Comparison of ENCODE assay signal across 10 mouse cellular contexts in genomic region chr2:73056090-73056956, GRCm38 (mm10).
DNase-seq lines count a peak whose midpoint lies in the region; ATAC-seq lines count a peak whose summit lies in the region.
"Had no signal": no experiment of that assay in that cellular context is flagged by ENCODE, and none has a peak within 500 bp of the region (broad histone marks: within the 10 kb centered on the region; RNA-seq: fewer than 3 reads in every experiment).

No protein-coding gene starts in this region.

- H3K27me3 ChIP-seq in intestine, embryonic 15.5 days (replicated peaks) = no peaks in the 10 kb centered on the region
- H3K27me3 ChIP-seq: heart, embryonic 15.5 days had no signal

- ATAC-seq in intestine, embryonic 15.5 days = peak; percentile 88

- 69% methylated on average over 17 of the region's 17 CpGs for WGBS in intestine, embryonic 15.5 days

- peak overlapping the region; percentile 35 for H3K4me2 ChIP-seq in intestine, embryonic 15.5 days (replicated peaks)
- H3K4me2 ChIP-seq: heart, embryonic 15.5 days had no signal

- H3K36me3 ChIP-seq in intestine, embryonic 15.5 days = no peaks in the 10 kb centered on the region
- H3K36me3 ChIP-seq: heart, embryonic 15.5 days had no signal

- H3K4me1 ChIP-seq in intestine, embryonic 15.5 days (replicated peaks) = no peaks in the 10 kb centered on the region

- no peak overlapping the region for H3K4me3 ChIP-seq in intestine, embryonic 15.5 days (replicated peaks)
- H3K4me3 ChIP-seq: heart, embryonic 15.5 days had no signal

- no peaks in the 10 kb centered on the region for H3K9me3 ChIP-seq in intestine, embryonic 15.5 days
- H3K9me3 ChIP-seq: heart, embryonic 15.5 days had no signal

- peak overlapping the region; percentile 74 for H3K27ac ChIP-seq in intestine, embryonic 15.5 days
- H3K27ac ChIP-seq: heart, embryonic 15.5 days had no signal

- DNase-seq in thymus, postnatal 0 days (ENCODE audit: low spot score) = peak; percentile 45
- DNase-seq in thymus, postnatal 36 days = no peak
- peak; percentile 63 for DNase-seq in lung, postnatal 25 days (ENCODE audit: low spot score)
- peak; percentile 31 for DNase-seq in thymus, postnatal 4 days
- no peak for DNase-seq in layer of hippocampus, postnatal 14 days (ENCODE audit: low spot score in 2 of 2)
- no peak for DNase-seq in ovary, postnatal 10 days (ENCODE audit: low spot score)
- no peak for DNase-seq in adrenal gland, postnatal 14 days
- DNase-seq: cerebellum, adult 9-11 months had no signal

- no peak overlapping the region for H3K9ac ChIP-seq in intestine, embryonic 15.5 days
- H3K9ac ChIP-seq: heart, embryonic 15.5 days had no signal

Comparison
In these comparisons a context has a peak if more than half of its experiments do, and no peak if none do; other contexts are left out.
1. DNase-seq: peak in thymus, postnatal 0 days (single experiment), lung, postnatal 25 days (single experiment) and thymus, postnatal 4 days (single experiment); none in thymus, postnatal 36 days (0 of 2), layer of hippocampus, postnatal 14 days (0 of 2), ovary, postnatal 10 days (single experiment) and adrenal gland, postnatal 14 days (single experiment).